Mouse (Mus musculus) cerebellum, adult 18-20 months (tissue): ENCODE measurements around the gene Rph3al.

Experiments
- DNase-seq, 2 experiments: peaks; one replicate each; pipeline ENCODE4 v3.0.0; 2021

Gene Rph3al

GRCm38 (mm10) chr11:75948789-75949188, 10.6 kb upstream of the Rph3al start:
- DNase-seq, result no peak

- DNase-seq, result no peak
These were observed 9.0 kb upstream of the Rph3al start for GRCm38 (mm10) chr11:75947223-75947622.

GRCm38 (mm10) chr11:75945805-75946450, 7.7 kb upstream of the Rph3al start:
- no peak for DNase-seq

- DNase-seq, result no peak
These were observed 808 bp downstream of the Rph3al start for GRCm38 (mm10) chr11:75937370-75937871.

GRCm38 (mm10) chr11:75935819-75936430, 2.3 kb downstream of the Rph3al start:
- no peak for DNase-seq

GRCm38 (mm10) chr11:75934425-75934824, 3.8 kb downstream of the Rph3al start:
- no peak for DNase-seq

- no peak for DNase-seq
These were observed 4.9 kb downstream of the Rph3al start for GRCm38 (mm10) chr11:75933371-75933770.

- no peak for DNase-seq
These were observed 7.1 kb downstream of the Rph3al start for GRCm38 (mm10) chr11:75930911-75931678.

- DNase-seq, result no peak
These were observed 8.0 kb downstream of the Rph3al start for GRCm38 (mm10) chr11:75930208-75930607.

- DNase-seq, result no peak
These were observed 10.3 kb downstream of the Rph3al start for GRCm38 (mm10) chr11:75927881-75928280.

GRCm38 (mm10) chr11:75926431-75927312, 11.6 kb downstream of the Rph3al start:
- no peak for DNase-seq

- DNase-seq, result peak; percentile 19 to 35
These were observed 12.4 kb downstream of the Rph3al start for GRCm38 (mm10) chr11:75925801-75926200.

GRCm38 (mm10) chr11:75922741-75923140, 15.5 kb downstream of the Rph3al start:
- no peak for DNase-seq

GRCm38 (mm10) chr11:75919139-75919538, 19.1 kb downstream of the Rph3al start:
- DNase-seq, result no peak

- DNase-seq, result no peak
These were observed 20.9 kb downstream of the Rph3al start for GRCm38 (mm10) chr11:75917340-75917739.

GRCm38 (mm10) chr11:75913953-75914352, 24.3 kb downstream of the Rph3al start:
- peak in 1 of 2 experiments; percentile 16 for DNase-seq

GRCm38 (mm10) chr11:75912944-75913657, 25.1 kb downstream of the Rph3al start:
- peak; percentile 52 to 57 for DNase-seq

GRCm38 (mm10) chr11:75911962-75912361, 26.3 kb downstream of the Rph3al start:
- DNase-seq, result no peak

- no peak for DNase-seq
These were observed 28.4 kb downstream of the Rph3al start for GRCm38 (mm10) chr11:75909702-75910429.

GRCm38 (mm10) chr11:75907406-75907805, 30.8 kb downstream of the Rph3al start:
- no peak for DNase-seq

GRCm38 (mm10) chr11:75906556-75906955, 31.7 kb downstream of the Rph3al start:
- no peak for DNase-seq
